Mouse (Mus musculus): ENCODE measurements at regions not wholly inside any gene's neighbourhood (a gene's known extent, or its start where the extent isn't known, plus 50 kb on each side); places are given as distances from the start of the nearest gene placed in this dataset.

DNA sequence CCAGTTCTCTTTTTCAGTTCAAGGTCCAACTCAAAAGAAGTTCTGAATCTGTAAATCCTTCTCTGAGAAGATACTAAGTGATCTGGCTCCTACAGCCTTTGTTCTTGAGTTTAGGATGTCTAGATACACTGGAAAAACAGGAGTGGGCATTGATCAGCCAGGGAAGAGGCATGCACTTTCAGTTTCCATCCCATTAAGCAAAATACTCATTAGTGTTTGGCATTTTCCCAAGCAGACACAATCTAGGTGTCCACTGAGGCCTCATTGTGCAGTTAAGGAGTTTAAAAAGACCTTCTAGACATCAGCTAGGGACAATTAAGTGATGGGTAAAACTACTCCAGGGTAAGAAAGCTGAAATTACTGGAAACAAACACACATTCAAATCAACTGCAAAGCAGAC lies 74.3 kb upstream of the Zfp770 start:
- intact Hi-C loops (cut with DNase I) = no loop called here

GRCm38 (mm10) chr2:114260397-114261071 lies 59.3 kb upstream of the Zfp770 start:
- intact Hi-C loops (cut with DNase I) = loop anchor here (10.0 kb wide), 1 partner anchor 1844 kb away; no protein-coding TSS in a partner anchor

DNA sequence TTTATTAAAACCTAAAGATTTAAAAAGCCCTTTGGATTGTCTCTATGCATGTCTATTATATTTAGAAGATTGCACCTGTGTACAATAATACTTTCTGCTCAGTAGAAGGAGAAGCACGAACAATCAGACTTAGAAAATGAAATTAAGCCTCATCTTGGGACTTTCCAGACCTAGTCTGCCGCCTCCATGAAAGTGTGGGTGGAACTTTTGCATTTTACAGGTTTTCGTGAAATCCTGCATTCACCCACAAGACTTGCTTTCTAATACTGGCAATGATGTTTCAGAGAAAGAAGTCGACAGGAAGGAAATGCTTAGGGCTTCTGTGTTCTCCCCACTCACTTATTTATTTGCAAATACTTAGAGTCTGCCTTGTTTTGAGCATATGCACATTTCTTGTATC lies 58.3 kb upstream of the Zfp770 start:
- intact Hi-C loops (cut with DNase I) = no loop called here

All from adrenal gland (tissue).